Mouse (Mus musculus) myocyte (in vitro differentiated cells): ENCODE data around the gene D8Ertd738e.

ENCODE experiments used
- CEBPB ChIP-seq: IDR thresholded peaks from 2 replicates; pipeline ENCODE4 v1.6.1; 2011; ENCODE audit warnings: mild to moderate bottlenecking, moderate library complexity; ENCODE audit not compliant: poor library complexity, insufficient read depth, severe bottlenecking
- MAX ChIP-seq: IDR thresholded peaks from one replicate; pipeline ENCODE4 v1.6.1; 2011; ENCODE audit warnings: low read depth, mild to moderate bottlenecking, control low read depth
- MYOD1 ChIP-seq, 3 experiments: IDR thresholded peaks; one replicate each; pipeline ENCODE4 v1.6.1; 2011; ENCODE audit warnings: control low read depth in 2 of 3, low read depth in 2 of 3, mild to moderate bottlenecking in 2 of 3, moderate library complexity in 1 of 3; ENCODE audit not compliant: insufficient read length in 2 of 3, control insufficient read depth in 1 of 3
- MYOG ChIP-seq, 3 experiments: IDR thresholded peaks; one replicate each; pipeline ENCODE4 v1.6.1; 2011; ENCODE audit warnings: control low read depth in 2 of 3, low read depth in 2 of 3, mild to moderate bottlenecking in 2 of 3; ENCODE audit not compliant: insufficient read length in 2 of 3, control insufficient read depth in 1 of 3, insufficient read depth in 1 of 3
- POLR2A ChIP-seq: IDR thresholded peaks from one replicate; pipeline ENCODE4 v1.6.1; 2011; ENCODE audit warnings: low read depth, mild to moderate bottlenecking, control low read depth, moderate library complexity; ENCODE audit not compliant: insufficient read length
- REST ChIP-seq: IDR thresholded peaks from one replicate; pipeline ENCODE4 v1.6.1; 2011; ENCODE audit warnings: mild to moderate bottlenecking, control low read depth, moderate library complexity; ENCODE audit not compliant: insufficient read depth, insufficient read length
- TCF12 ChIP-seq: IDR thresholded peaks from one replicate; pipeline ENCODE4 v1.6.1; 2011; ENCODE audit warnings: mild to moderate bottlenecking, control low read depth; ENCODE audit not compliant: poor library complexity, insufficient read depth, severe bottlenecking
- TCF3 ChIP-seq: IDR thresholded peaks from one replicate; pipeline ENCODE4 v1.6.1; 2011; ENCODE audit warnings: low read depth, control low read depth; ENCODE audit not compliant: insufficient read length
- USF1 ChIP-seq: IDR thresholded peaks from one replicate; pipeline ENCODE4 v1.6.1; 2011; ENCODE audit warnings: low read depth, mild to moderate bottlenecking, control low read depth, moderate library complexity

- TF ChIP-seq POLR2A (no peak), USF1 (no peak), MYOD1 (IDR thresholded peaks at IDR 0.05; ENCODE audit: control insufficient read depth in 1 of 3, insufficient read length in 2 of 3, low read depth in 2 of 3) (no peak), TCF3 (no peak), CEBPB (no peak), REST (no peak), TCF12 (no peak), MAX (no peak), MYOG (IDR thresholded peaks at IDR 0.05; ENCODE audit: control insufficient read depth in 1 of 3, insufficient read depth in 1 of 3, insufficient read length in 2 of 3, low read depth in 2 of 3) (no peak)
Observed at GRCm38 (mm10) chr8:84272302-84272701, 22.8 kb upstream of the D8Ertd738e start.
